8 mouse cellular contexts compared by ENCODE assay signal in genomic region chr1:52489538-52490181, GRCm38 (mm10). TPM values are rescaled to one million over a fixed set of nuclear protein-coding genes. Genes with fewer than 3 reads are reported as not detected.
DNase-seq lines count a peak whose midpoint lies in the region; ATAC-seq and TF ChIP-seq lines count a peak whose summit lies in the region.

No protein-coding gene starts in this region.

- no peak for DNase-seq in layer of hippocampus, adult 2 months (ENCODE audit: low spot score in 2 of 2)
- DNase-seq in layer of hippocampus, postnatal 14 days (ENCODE audit: low spot score in 2 of 2) = no peak
- DNase-seq in MEL (ENCODE audit: low read depth, low spot score) = peak; percentile 47
- DNase-seq in induced T-regulatory cell, adult 2 months (ENCODE audit: low read depth) = peak; percentile 73
- DNase-seq in retina, embryonic 14.5 days (ENCODE audit: low spot score) = peak; percentile 43
- DNase-seq in gastrocnemius, postnatal 25 days = no peak
- DNase-seq in urinary bladder, adult 18-20 months (ENCODE audit: low spot score in 2 of 2) = no peak

- no peaks in the 10 kb centered on the region for H3K27me3 ChIP-seq in MEL (ENCODE audit: control insufficient read depth in 1 of 2, insufficient read depth in 2 of 2, low read length in 2 of 2)

- no peak for ATAC-seq in inflammation-experienced regulatory T-cells, adult 6 months

- peak; percentile 12; the same call in 1 of the 2 replicates for TF ChIP-seq RAD21 in MEL (IDR thresholded peaks at IDR 0.05; ENCODE audit: low read depth, low read length)

- H3K79me2 ChIP-seq in MEL (ENCODE audit: control insufficient read depth, insufficient read depth, low read length, poor library complexity) = peaks cover 10% of the 10 kb centered on the region; the same call in 1 of the 2 replicates

- H3K9ac ChIP-seq in MEL (ENCODE audit: control insufficient read depth, low read depth, low read length, poor library complexity, severe bottlenecking) = no peak overlapping the region

- no peak for TF ChIP-seq EP300 in MEL (IDR thresholded peaks at IDR 0.05; ENCODE audit: low read depth in 1 of 2, low read length in 2 of 2)

- TF ChIP-seq CTCF in layer of hippocampus, adult 2 months (conservative IDR thresholded peaks at IDR 0.05) = peak; percentile 52
- peak; percentile 19 to 55 (median 38); a peak in 4 of 6 replicates for TF ChIP-seq CTCF in MEL (IDR thresholded peaks at IDR 0.05 in 2 of 3, conservative IDR thresholded peaks at IDR 0.05 in 1 of 3; ENCODE audit: control insufficient read depth in 1 of 3, insufficient read depth in 1 of 3, low read depth in 2 of 3, low read length in 3 of 3, poor library complexity in 1 of 3, severe bottlenecking in 1 of 3)

- no peak overlapping the region for H3K27ac ChIP-seq in layer of hippocampus, adult 2 months
- H3K27ac ChIP-seq in MEL (ENCODE audit: control insufficient read depth, low read depth, low read length) = no peak overlapping the region

- no peak overlapping the region for H3K4me3 ChIP-seq in layer of hippocampus, adult 2 months
- no peak overlapping the region for H3K4me3 ChIP-seq in MEL (ENCODE audit: control insufficient read depth in 1 of 2, insufficient read depth in 1 of 2, low read depth in 2 of 2, low read length in 2 of 2)

- no peaks in the 10 kb centered on the region for H3K9me3 ChIP-seq in MEL (replicated peaks; ENCODE audit: insufficient read depth, low read length)

- peaks cover 2% of the 10 kb centered on the region in 2 experiments; a peak in 1 of 4 replicates for H3K36me3 ChIP-seq in MEL (ENCODE audit: control insufficient read depth in 1 of 2, insufficient read depth in 2 of 2, low read length in 2 of 2)

- H3K4me1 ChIP-seq in MEL (ENCODE audit: control insufficient read depth in 1 of 2, insufficient read depth in 2 of 2, low read length in 2 of 2) = no peaks in the 10 kb centered on the region; a peak in 1 of 4 replicates

- TF ChIP-seq POLR2A in MEL (IDR thresholded peaks at IDR 0.05; ENCODE audit: control insufficient read depth in 1 of 2, insufficient read depth in 1 of 2, low read depth in 1 of 2, low read length in 2 of 2, poor library complexity in 1 of 2) = no peak

TF ChIP-seq in MEL, 35 proteins besides CTCF, POLR2A, EP300 and RAD21:
- TF ChIP-seq NRF1 (IDR thresholded peaks at IDR 0.05; ENCODE audit: insufficient read depth, low read depth, low read length, poor library complexity, severe bottlenecking) (no peak), UBTF (IDR thresholded peaks at IDR 0.05; ENCODE audit: borderline replicate concordance, insufficient read depth, low read depth, low read length) (no peak), SMC3 (IDR thresholded peaks at IDR 0.05; ENCODE audit: low read depth, low read length) (peak; percentile 36; the same call in 1 of the 2 replicates), POLR2AphosphoS5 (IDR thresholded peaks at IDR 0.05; ENCODE audit: borderline replicate concordance, low read depth, low read length) (no peak)
TF ChIP-seq in MEL: peak in this region for 1.

RNA-seq across cellular contexts. Expression of gene Nab1, which starts 10.8 kb away (rescaled TPM):
- total RNA-seq in layer of hippocampus, adult 2 months (2021) = 10 to 100 TPM; 31.0 to 32.2 TPM
- total RNA-seq in layer of hippocampus, postnatal 14 days (2021) = 10 to 100 TPM; 26.0 to 27.3 TPM
- 26.7 and 29.8 TPM in 2 replicates for total RNA-seq in MEL (2012; rRNA removed)
- polyA plus RNA-seq in MEL (2012; ENCODE audit: insufficient read depth in 1 of 2, insufficient read length in 2 of 2, low read depth in 1 of 2, low replicate concordance in 2 of 2, missing spikeins in 1 of 2) = 10 to 100 TPM in 1 of 2 experiments, not detected in 1; 40.3 TPM
- total RNA-seq in gastrocnemius, postnatal 25 days (2021) = 1 to 10 TPM; 9.4 to 10.0 TPM
- polyA plus RNA-seq in inflammation-experienced regulatory T-cells, adult 6 months (2017; shearing (Covaris generic)) = 10 to 100 TPM; 24.5 to 38.8 (median 26.0) TPM

Comparison
In these comparisons a context has a peak if more than half of its experiments do, and no peak if none do; other contexts are left out.
1. DNase-seq: peak in MEL (single experiment), induced T-regulatory cell, adult 2 months (single experiment) and retina, embryonic 14.5 days (single experiment); none in layer of hippocampus, adult 2 months (0 of 2), layer of hippocampus, postnatal 14 days (0 of 2), gastrocnemius, postnatal 25 days (single experiment) and urinary bladder, adult 18-20 months (0 of 2).